Mouse (Mus musculus) intestine, postnatal 0 days (tissue): Measurements from ENCODE around the gene Taf12. TPM values are rescaled to one million over a fixed set of nuclear protein-coding genes. Genes with fewer than 3 reads are reported as not detected.

Experiments used
- ATAC-seq: fragments of 200-750 bp; cut with Nextera tagmentation; 2 replicates; pipeline ENCODE4 v1.8.0; 2017; ENCODE audit warnings: mild to moderate bottlenecking, moderate TSS enrichment, moderate library complexity
- H3K27ac ChIP-seq: fragments of 300-500 bp; sonication (generic); 2 replicates; pipeline ENCODE4 v1.5.1; 2014; ENCODE audit warnings: mild to moderate bottlenecking, low read depth, low read length, moderate library complexity
- H3K27me3 ChIP-seq: fragments of 300-500 bp; sonication (generic); replicated peaks from 2 replicates; pipeline ENCODE4 v1.6.1; 2014; ENCODE audit warnings: low read length, mixed read lengths; ENCODE audit not compliant: control insufficient read depth, insufficient read depth
- H3K36me3 ChIP-seq: fragments of 300-500 bp; sonication (generic); 2 replicates; pipeline ENCODE4 v1.6.1; 2014; ENCODE audit warnings: mild to moderate bottlenecking, moderate library complexity; ENCODE audit not compliant: control insufficient read depth, insufficient read depth
- H3K4me1 ChIP-seq: fragments of 300-500 bp; sonication (generic); replicated peaks from 2 replicates; pipeline ENCODE4 v1.6.1; 2014; ENCODE audit warnings: antibody characterized with exemption, low read length, mixed read lengths; ENCODE audit not compliant: control insufficient read depth, insufficient read depth
- H3K4me2 ChIP-seq: fragments of 300-500 bp; sonication (generic); replicated peaks from 2 replicates; pipeline ENCODE4 v1.6.1; 2014; ENCODE audit warnings: low read depth, mild to moderate bottlenecking, moderate library complexity
- H3K4me3 ChIP-seq: fragments of 300-500 bp; sonication (generic); 2 replicates; pipeline ENCODE4 v1.5.1; 2014; ENCODE audit warnings: low read depth, low read length
- H3K9ac ChIP-seq: fragments of 300-500 bp; sonication (generic); 2 replicates; pipeline ENCODE4 v1.6.1; 2014; ENCODE audit warnings: mild to moderate bottlenecking, low read depth, low read length
- H3K9me3 ChIP-seq: fragments of 300-500 bp; sonication (generic); 2 replicates; pipeline ENCODE4 v1.6.1; 2016; ENCODE audit warnings: mixed run types; ENCODE audit not compliant: control insufficient read depth
- CTCF ChIP-seq: sonication (generic); IDR thresholded peaks from 2 replicates; pipeline ENCODE4 v1.5.1; 2016; ENCODE audit warnings: low read depth, mild to moderate bottlenecking, control low read depth, antibody characterized with exemption, moderate library complexity
- WGBS: fragments of 180-500 bp; shearing (Covaris S2); extraction: QIAGEN DNeasy Blood & Tissue Kit; methylation state at CpG from one replicate; pipeline ENCODE4 v1.1.7; 2014; 5-methylcytosine and 5-hydroxymethylcytosine counted together
- polyA plus RNA-seq: library from polyadenylated mRNA; unstranded; fragments of >200 nt; fragmentation: Nextera tagmentation; extraction: Ambion mirVana; gene quantifications from 2 replicates; pipeline ENCODE4 v1.2.1, GENCODE M21; 2015

Taf12 gene
- polyA plus RNA-seq, 1 experiment from 2014 or later = 43.2 TPM

GRCm38 (mm10) chr4:132247451-132247997 is 26.7 kb upstream of the Taf12 start:
- Histone ChIP-seq H3K27ac (peak overlapping the region; percentile 28; the same call in 1 of the 2 replicates), H3K27me3 (no peaks in the 10 kb centered on the region), H3K9ac (no peak overlapping the region), H3K9me3 (no peaks in the 10 kb centered on the region), H3K4me1 (no peaks in the 10 kb centered on the region), H3K4me3 (no peak overlapping the region), H3K4me2 (no peak overlapping the region), H3K36me3 (peaks cover 44% of the 10 kb centered on the region)
- no peak for TF ChIP-seq CTCF
- no peak for ATAC-seq
- 82% methylated on average over 5 of the region's 5 CpGs for WGBS

DNA sequence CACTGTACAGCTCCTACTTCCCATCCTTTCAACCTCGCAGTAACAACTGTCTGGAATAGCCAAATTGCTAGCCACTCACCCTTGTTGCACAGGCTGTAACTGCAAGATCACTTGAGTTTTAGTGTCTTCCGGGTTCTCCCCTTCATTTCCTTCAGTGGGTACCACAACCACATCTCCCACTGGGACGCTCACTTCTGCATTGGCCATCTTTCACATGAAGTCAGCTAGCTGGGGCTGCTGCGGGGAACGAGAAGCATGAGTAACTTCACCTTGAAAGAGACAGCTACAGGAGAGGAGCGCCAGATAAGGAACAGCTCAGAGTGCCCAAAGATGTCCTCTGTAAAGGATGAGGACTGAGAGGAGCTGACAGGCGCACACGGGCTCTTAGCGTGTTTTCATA is 22.6 kb upstream of the Taf12 start:
- H3K9me3 ChIP-seq = no peaks in the 10 kb centered on the region
- 92% methylated on average over 9 of the region's 9 CpGs for WGBS
- no peak for TF ChIP-seq CTCF
- H3K4me3 ChIP-seq = no peak overlapping the region
- no peaks in the 10 kb centered on the region for H3K4me1 ChIP-seq
- H3K27ac ChIP-seq = no peak overlapping the region
- H3K4me2 ChIP-seq = no peak overlapping the region
- ATAC-seq = no peak
- H3K36me3 ChIP-seq = peaks cover 30% of the 10 kb centered on the region
- no peaks in the 10 kb centered on the region for H3K27me3 ChIP-seq
- H3K9ac ChIP-seq = no peak overlapping the region

GRCm38 (mm10) chr4:132253128-132253527 is 21.0 kb upstream of the Taf12 start:
- Histone ChIP-seq H3K4me1 (no peaks in the 10 kb centered on the region), H3K4me2 (no peak overlapping the region), H3K9ac (no peak overlapping the region), H3K9me3 (no peaks in the 10 kb centered on the region), H3K36me3 (peaks cover 29% of the 10 kb centered on the region), H3K27me3 (no peaks in the 10 kb centered on the region), H3K4me3 (no peak overlapping the region), H3K27ac (no peak overlapping the region)
- ATAC-seq = no peak
- 74% methylated on average over 8 of the region's 8 CpGs for WGBS
- TF ChIP-seq CTCF = no peak

GRCm38 (mm10) chr4:132253622-132254021 is 20.6 kb upstream of the Taf12 start:
- Histone ChIP-seq H3K4me2 (no peak overlapping the region), H3K36me3 (peaks cover 29% of the 10 kb centered on the region), H3K9ac (no peak overlapping the region), H3K4me1 (no peaks in the 10 kb centered on the region), H3K27me3 (no peaks in the 10 kb centered on the region), H3K27ac (no peak overlapping the region), H3K4me3 (no peak overlapping the region), H3K9me3 (no peaks in the 10 kb centered on the region)
- ATAC-seq = no peak
- no peak for TF ChIP-seq CTCF
- 53% methylated on average over 2 of the region's 2 CpGs for WGBS

GRCm38 (mm10) chr4:132254986-132255385 is 19.2 kb upstream of the Taf12 start:
- H3K4me1 ChIP-seq = peaks cover 5% of the 10 kb centered on the region; the same call in 1 of the 2 replicates
- H3K36me3 ChIP-seq = peaks cover 18% of the 10 kb centered on the region
- WGBS = 87% methylated on average over 3 of the region's 3 CpGs
- ATAC-seq = no peak
- no peak overlapping the region for H3K27ac ChIP-seq
- no peaks in the 10 kb centered on the region for H3K27me3 ChIP-seq
- H3K4me2 ChIP-seq = no peak overlapping the region
- H3K9ac ChIP-seq = no peak overlapping the region
- H3K4me3 ChIP-seq = no peak overlapping the region
- peak; percentile 24 for TF ChIP-seq CTCF
- no peaks in the 10 kb centered on the region for H3K9me3 ChIP-seq

- Histone ChIP-seq H3K9ac (no peak overlapping the region), H3K4me2 (no peak overlapping the region), H3K9me3 (no peaks in the 10 kb centered on the region), H3K27me3 (no peaks in the 10 kb centered on the region), H3K27ac (no peak overlapping the region; the same call in 1 of the 2 replicates), H3K4me1 (peaks cover 6% of the 10 kb centered on the region; the same call in 1 of the 2 replicates), H3K36me3 (0 out of 2 replicates have a peak, but pooled peaks cover 11% of the 10 kb centered on the region), H3K4me3 (no peak overlapping the region)
- TF ChIP-seq CTCF = no peak
- ATAC-seq = no peak
- WGBS = 88% methylated on average over 3 of the region's 3 CpGs
Measured at GRCm38 (mm10) chr4:132256384-132256783, 17.8 kb upstream of the Taf12 start.

GRCm38 (mm10) chr4:132259248-132259647 is 14.9 kb upstream of the Taf12 start:
- 0 out of 2 replicates have a peak, but pooled peaks cover 6% of the 10 kb centered on the region for H3K36me3 ChIP-seq
- H3K9ac ChIP-seq = no peak overlapping the region
- no peak overlapping the region for H3K4me3 ChIP-seq
- no peaks in the 10 kb centered on the region for H3K9me3 ChIP-seq
- WGBS = 62% methylated on average over 4 of the region's 4 CpGs
- H3K4me1 ChIP-seq = peaks cover 9% of the 10 kb centered on the region; the same call in 1 of the 2 replicates
- H3K27ac ChIP-seq = no peak overlapping the region
- no peak overlapping the region; the same call in 1 of the 2 replicates for H3K4me2 ChIP-seq
- no peak for TF ChIP-seq CTCF
- ATAC-seq = no peak
- H3K27me3 ChIP-seq = no peaks in the 10 kb centered on the region
